Mouse (Mus musculus) right cerebral cortex, postnatal 25 days (tissue): ENCODE results near the gene Ms4a4c.
"Not testable (repeated sequence)": the region's sequence is repeated elsewhere in the genome, so short reads cannot be mapped to it uniquely, and the experiment has no call there.

Experiments used
- DNase-seq: peaks from one replicate; pipeline ENCODE4 v3.0.0; 2022

The Ms4a4c gene

GRCm38 (mm10) chr19:11404527-11404926, at the start of gene Ms4a4c:
Gene Ms4a4c (plus strand): TSS chr19:11404770.
- no peak for DNase-seq

DNA sequence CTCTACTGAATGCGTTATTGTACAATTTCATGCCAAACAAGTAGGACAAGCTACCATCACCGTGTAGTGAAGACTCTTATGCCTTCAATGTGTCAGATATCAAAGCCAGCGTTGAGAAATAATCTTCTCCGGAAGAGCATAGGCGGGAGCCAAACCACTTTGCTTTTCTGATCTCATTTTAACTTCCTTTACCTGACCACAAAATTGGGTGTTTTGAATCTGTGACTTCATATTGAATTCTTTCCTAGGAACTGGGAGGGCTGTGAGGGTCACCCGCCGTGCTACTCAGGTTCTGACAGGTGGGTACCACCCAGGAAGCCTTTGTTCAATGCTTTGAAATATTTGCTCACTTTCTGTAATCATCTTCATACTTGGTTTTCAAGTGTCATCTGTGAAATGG, 48.8 kb upstream of the Ms4a4c start:
- no peak for DNase-seq

GRCm38 (mm10) chr19:11360106-11360505, 44.5 kb upstream of the Ms4a4c start:
- DNase-seq, result no peak

GRCm38 (mm10) chr19:11362002-11362401, 42.6 kb upstream of the Ms4a4c start:
- DNase-seq, result no peak

- DNase-seq, result no peak
These were observed 36.3 kb upstream of the Ms4a4c start for GRCm38 (mm10) chr19:11368310-11368709.

- DNase-seq, result no peak
These were observed 33.4 kb upstream of the Ms4a4c start for GRCm38 (mm10) chr19:11371181-11371580.

DNA sequence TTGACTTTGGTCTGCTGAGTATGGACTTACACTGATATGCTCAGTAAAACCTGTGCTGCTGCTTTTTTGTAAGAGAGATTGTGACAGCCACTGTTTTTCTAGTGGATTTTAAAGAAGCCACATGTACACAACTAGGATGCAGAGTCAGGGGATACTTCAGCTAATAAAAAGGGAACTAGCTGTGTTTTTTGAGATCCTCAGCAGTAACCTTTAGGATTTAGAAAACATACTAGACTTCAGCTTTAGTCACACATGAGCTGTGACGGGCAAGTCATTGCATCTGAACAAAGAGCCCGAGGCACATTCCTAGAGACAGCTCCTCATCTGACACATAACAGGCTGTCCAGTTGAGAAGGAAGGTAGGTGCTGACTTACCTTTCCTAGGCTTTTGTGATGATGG, 29.3 kb upstream of the Ms4a4c start, which contains the start of gene Ms4a4a:
Gene Ms4a4a (plus strand): TSS at position 251 of the 400 bp plus-strand sequence.
- DNase-seq, result no peak

DNA sequence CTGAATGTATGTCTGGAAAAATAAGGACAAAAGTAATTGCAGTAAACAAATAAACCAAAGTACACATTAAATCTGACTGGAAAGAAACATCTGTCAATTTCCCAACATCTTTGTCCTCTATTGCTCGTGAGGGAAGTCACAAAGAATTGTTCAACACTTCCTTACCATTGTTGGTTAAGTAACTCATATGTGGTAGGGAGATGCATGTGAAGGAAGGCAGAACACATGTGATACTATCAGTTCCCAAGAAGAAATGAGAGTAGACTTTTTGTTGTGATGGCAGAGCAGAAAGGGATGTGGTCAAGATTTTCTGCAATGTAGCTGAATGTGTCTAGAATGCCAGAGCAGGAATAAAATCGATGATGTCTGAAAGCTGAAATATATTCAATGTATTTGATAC, 28.2 kb upstream of the Ms4a4c start:
- no peak for DNase-seq

DNA sequence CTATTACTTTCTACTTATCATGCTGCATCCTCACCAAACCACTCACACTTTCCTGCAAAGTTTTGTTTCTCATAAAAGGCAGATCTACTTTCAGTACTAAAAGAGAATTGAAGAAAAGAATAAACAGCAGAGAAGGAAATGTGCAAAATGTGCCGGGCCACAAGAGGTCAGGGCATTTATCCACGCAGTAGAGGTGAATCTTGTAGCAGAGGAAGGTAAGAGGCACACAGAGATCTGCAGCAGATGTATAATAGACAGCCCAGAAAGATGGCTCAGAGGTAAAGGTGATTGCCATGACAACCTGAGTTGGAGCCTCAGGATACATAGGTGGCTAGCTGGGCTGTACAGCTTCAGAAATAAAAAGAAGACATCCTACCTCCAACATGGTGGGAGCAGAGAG, 17.5 kb upstream of the Ms4a4c start:
- no peak for DNase-seq

DNA sequence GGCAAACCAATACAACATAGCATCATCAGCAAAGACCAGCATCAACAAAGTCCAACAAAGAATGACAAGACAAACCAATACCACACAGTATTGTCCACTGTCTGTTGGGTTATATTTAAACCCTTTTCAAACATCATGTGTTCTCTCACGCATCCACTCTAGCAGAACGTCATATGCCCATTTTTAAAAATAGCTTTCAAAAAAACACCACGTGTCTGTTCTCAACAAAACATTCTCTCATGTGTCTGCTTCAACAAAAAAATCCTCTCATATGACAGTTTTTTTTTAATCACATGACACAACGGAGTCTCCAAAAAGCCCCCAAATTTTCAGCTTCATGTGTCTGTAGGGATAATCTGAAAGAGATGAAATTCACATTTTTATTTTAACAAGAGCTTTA, 16.9 kb upstream of the Ms4a4c start:
- DNase-seq, result no peak

DNA sequence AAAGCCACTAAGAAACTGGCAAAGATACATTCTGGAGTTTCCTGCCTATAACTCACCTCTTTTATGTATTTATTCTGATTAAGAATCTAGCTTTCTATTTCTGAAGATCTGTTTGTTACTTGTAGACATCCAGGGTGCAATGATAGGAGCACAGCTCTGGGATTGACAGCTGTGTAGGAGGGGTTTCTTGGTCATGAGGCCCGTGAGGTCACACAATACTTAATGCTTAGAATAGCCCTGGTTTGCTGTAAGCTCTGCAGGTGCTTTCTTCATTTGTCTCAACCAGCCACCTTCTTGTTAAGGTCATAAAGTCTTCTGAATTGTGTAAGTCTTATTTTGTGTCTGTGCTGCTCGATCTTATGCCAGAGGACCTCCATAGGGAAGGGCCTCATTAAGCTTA, 15.6 kb upstream of the Ms4a4c start:
- no peak for DNase-seq

DNA sequence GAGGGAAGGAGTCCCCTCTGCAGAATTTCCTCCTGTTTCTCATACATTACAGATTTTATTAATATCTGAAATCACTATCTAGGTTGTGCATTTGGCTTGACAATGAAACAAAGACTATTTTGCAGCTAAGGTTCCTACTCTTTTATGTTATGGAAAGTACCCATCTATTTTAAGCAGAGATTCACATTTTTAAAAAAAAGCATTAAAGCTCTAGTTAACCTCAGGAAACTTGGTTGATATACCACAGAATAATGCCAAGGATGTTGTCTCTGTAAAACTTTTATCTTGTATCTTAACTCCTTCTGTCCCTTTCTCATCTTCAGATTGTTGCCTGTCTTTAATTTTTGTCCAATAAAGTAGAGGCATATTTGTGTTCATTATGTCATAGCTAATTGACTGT, 8.8 kb upstream of the Ms4a4c start:
- DNase-seq, result no peak

- DNase-seq, result no peak
These were observed 2.9 kb downstream of the Ms4a4c start for GRCm38 (mm10) chr19:11407428-11407827.

- no peak for DNase-seq
These were observed 4.0 kb downstream of the Ms4a4c start for GRCm38 (mm10) chr19:11408591-11408990.

GRCm38 (mm10) chr19:11411640-11412039, 7.1 kb downstream of the Ms4a4c start:
- no peak for DNase-seq

- DNase-seq, result no peak
These were observed 9.5 kb downstream of the Ms4a4c start for GRCm38 (mm10) chr19:11414084-11414483.

DNA sequence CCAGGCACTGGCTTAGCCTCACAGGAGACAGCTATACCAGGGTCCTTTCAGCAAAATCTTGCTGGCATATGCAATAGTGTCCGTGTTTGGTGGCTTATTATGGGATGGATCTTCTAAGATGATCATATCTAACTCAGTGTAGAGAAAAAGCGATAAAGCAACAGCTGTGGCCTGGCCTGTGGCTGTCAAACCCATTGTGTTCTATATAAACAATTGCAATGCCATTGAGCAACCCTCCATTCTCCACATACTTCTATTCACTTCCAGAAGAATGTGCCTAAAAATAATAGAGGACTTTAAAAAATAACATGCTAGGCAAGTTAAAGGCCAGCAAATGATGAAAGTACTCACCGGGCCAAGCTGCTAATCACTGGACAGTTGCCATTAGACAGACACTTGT, 11.0 kb downstream of the Ms4a4c start:
- DNase-seq, result no peak

GRCm38 (mm10) chr19:11418865-11419264, 14.3 kb downstream of the Ms4a4c start:
- DNase-seq, result not testable (repeated sequence)

DNA sequence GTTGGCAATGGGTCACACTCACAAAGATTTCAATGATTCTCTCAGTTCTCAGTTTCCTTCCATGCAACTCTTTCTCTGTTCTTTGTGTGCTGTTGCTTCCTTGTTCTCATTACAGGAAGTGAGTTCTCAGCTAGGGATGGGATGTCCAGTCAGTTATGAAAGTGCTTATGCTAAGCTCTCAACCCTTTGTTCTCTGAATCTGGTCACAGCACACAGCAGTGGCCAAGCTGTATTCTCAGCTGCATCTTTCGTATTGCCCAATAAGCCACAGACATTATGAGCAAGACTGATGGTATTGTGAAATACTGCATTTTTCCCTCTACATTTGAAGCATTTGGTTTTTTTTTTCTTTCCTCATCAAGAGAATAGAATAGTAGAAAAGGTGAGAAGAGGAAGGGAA, 26.6 kb downstream of the Ms4a4c start:
- not testable (repeated sequence) for DNase-seq

DNA sequence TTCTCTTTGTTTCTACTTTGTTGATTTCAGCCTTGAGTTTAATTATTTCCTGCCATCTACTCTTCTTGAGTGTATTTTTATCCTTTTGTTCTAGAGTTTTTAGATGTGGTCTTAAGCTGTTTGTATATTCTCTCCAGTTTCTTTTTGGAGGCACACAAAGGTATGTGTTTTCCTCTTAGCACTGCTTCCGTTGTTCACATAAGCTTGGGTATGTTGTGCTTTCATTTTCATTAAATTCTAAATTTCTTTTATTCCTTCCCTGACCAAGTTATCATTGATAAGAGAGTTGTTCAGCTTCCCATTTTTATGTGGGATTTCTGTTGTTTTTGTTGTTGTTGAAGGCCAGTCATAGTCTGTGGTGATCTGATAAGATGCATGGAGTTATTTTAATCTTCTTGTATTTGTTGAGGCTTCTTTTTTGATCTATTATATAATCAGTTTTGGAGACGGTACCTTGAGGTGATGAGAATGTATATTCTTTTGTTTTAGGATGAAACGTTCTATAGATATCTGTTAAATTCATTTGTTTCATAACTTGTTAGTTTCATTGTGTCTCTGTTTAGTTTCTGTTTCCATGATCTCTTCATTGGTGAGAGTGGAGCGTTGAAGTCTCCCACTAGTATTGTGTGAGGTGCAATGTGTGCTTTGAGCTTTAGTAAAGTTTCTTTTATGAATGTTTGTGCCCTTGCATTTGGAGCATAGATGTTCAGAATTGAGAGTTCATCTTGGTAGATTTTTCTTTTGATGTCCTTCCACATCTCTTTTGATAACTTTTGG, 30.7 kb downstream of the Ms4a4c start:
- no peak for DNase-seq

GRCm38 (mm10) chr19:11443338-11443737, 38.8 kb downstream of the Ms4a4c start, which contains the start of gene Ms4a4b:
Gene Ms4a4b (plus strand): TSS chr19:11443553.
- DNase-seq, result no peak

- no peak for DNase-seq
These were observed 39.4 kb downstream of the Ms4a4c start for GRCm38 (mm10) chr19:11443964-11444363.

DNA sequence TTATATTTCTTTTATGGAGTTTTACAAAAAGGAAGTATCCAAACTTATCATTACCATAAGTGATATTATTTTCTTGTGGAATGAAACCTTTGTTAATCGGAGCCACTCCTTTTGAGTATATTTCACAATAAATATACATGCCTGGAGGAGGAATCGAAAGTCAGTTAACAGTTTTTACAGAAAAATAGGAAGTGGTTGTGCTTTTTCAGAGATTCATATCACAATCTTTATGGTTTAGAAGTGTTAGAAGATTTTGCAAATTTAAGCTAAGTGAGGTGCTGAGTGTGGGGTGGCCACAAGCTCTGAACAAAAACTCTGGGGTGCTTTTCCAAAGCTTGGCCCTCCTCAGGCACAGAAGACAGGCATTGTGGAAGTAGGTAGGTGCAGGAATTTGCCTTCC, 42.7 kb downstream of the Ms4a4c start:
- no peak for DNase-seq

GRCm38 (mm10) chr19:11459041-11459440, 54.5 kb downstream of the Ms4a4c start:
- not testable (repeated sequence) for DNase-seq

- not testable (repeated sequence) for DNase-seq
These were observed 60.2 kb downstream of the Ms4a4c start for GRCm38 (mm10) chr19:11464795-11465194.
